Mouse (Mus musculus) liver, postnatal 0 days (tissue): Measurements from ENCODE around the gene Padi2.

ENCODE experiments used
- CTCF ChIP-seq: sonication (generic); IDR thresholded peaks from 2 replicates; pipeline ENCODE4 v1.5.1; 2016; ENCODE audit warnings: antibody characterized with exemption, low read depth
- EP300 ChIP-seq: IDR thresholded peaks from 2 replicates; pipeline ENCODE4 v1.6.1; 2016; ENCODE audit warnings: antibody characterized with exemption, low read depth, mild to moderate bottlenecking

- TF ChIP-seq CTCF (no peak), EP300 (no peak)
Measured at GRCm38 (mm10) chr4:140869945-140870344, 36.2 kb upstream of the Padi2 start.
